Mouse (Mus musculus): Measurements from ENCODE around the gene Zdhhc7. TPM values are rescaled to one million over a fixed set of nuclear protein-coding genes. Genes with fewer than 3 reads are reported as not detected.

Gene Zdhhc7
- polyA plus RNA-seq, 1 experiment from 2014 or later, result 24.4 TPM

- no peaks in the 10 kb centered on the region for H3K4me1 ChIP-seq (replicated peaks; ENCODE audit: control insufficient read depth, insufficient read depth)
- H3K4me3 ChIP-seq (ENCODE audit: low read depth, low read length), result no peak overlapping the region
- 53% methylated on average over 3 of the region's 3 CpGs for WGBS
- ATAC-seq (ENCODE audit: low FRiP score, low TSS enrichment) (no peak), DNase-seq (ENCODE audit: low spot score) (no peak)
- no peak overlapping the region for H3K4me2 ChIP-seq (replicated peaks; ENCODE audit: low read depth)
- H3K9ac ChIP-seq (ENCODE audit: low read length), result no peak overlapping the region
- no peaks in the 10 kb centered on the region for H3K27me3 ChIP-seq (ENCODE audit: control insufficient read depth, insufficient read depth, low read length)
- H3K9me3 ChIP-seq (ENCODE audit: control insufficient read depth, low read length), result no peaks in the 10 kb centered on the region
- H3K36me3 ChIP-seq (ENCODE audit: control insufficient read depth, insufficient read depth, low read length), result no peaks in the 10 kb centered on the region
- TF ChIP-seq EP300 (optimal IDR thresholded peaks at IDR 0.05), result no peak
- no peak for TF ChIP-seq CTCF (IDR thresholded peaks at IDR 0.05; ENCODE audit: low read depth)
- H3K27ac ChIP-seq (replicated peaks), result no peak overlapping the region
Observed at GRCm38 (mm10) chr8:120140769-120141168, 39.5 kb upstream of the Zdhhc7 start.

- ATAC-seq (ENCODE audit: low FRiP score, low TSS enrichment) (no peak), DNase-seq (ENCODE audit: low spot score) (no peak)
- Histone ChIP-seq H3K4me1 (replicated peaks; ENCODE audit: control insufficient read depth, insufficient read depth) (no peaks in the 10 kb centered on the region), H3K27ac (replicated peaks) (no peak overlapping the region), H3K9me3 (ENCODE audit: control insufficient read depth, low read length) (no peaks in the 10 kb centered on the region), H3K36me3 (ENCODE audit: control insufficient read depth, insufficient read depth, low read length) (no peaks in the 10 kb centered on the region), H3K27me3 (ENCODE audit: control insufficient read depth, insufficient read depth, low read length) (no peaks in the 10 kb centered on the region), H3K9ac (ENCODE audit: low read length) (no peak overlapping the region), H3K4me2 (replicated peaks; ENCODE audit: low read depth) (no peak overlapping the region), H3K4me3 (ENCODE audit: low read depth, low read length) (no peak overlapping the region)
- 88% methylated on average over 2 of the region's 2 CpGs for WGBS
- TF ChIP-seq CTCF (IDR thresholded peaks at IDR 0.05; ENCODE audit: low read depth) (no peak), EP300 (optimal IDR thresholded peaks at IDR 0.05) (no peak)
Observed at GRCm38 (mm10) chr8:120138958-120139357, 37.7 kb upstream of the Zdhhc7 start.

GRCm38 (mm10) chr8:120136618-120137017 is 35.3 kb upstream of the Zdhhc7 start:
- no peak for DNase-seq (ENCODE audit: low spot score)
- no peak overlapping the region for H3K9ac ChIP-seq (ENCODE audit: low read length)
- 56% methylated on average over 7 of the region's 7 CpGs for WGBS

GRCm38 (mm10) chr8:120135687-120136086 is 34.4 kb upstream of the Zdhhc7 start:
- H3K9ac ChIP-seq (ENCODE audit: low read length), result no peak overlapping the region
- H3K4me3 ChIP-seq (ENCODE audit: low read depth, low read length), result no peak overlapping the region
- H3K27ac ChIP-seq (replicated peaks), result no peak overlapping the region
- ATAC-seq (ENCODE audit: low FRiP score, low TSS enrichment) (no peak), DNase-seq (ENCODE audit: low spot score) (no peak)
- H3K9me3 ChIP-seq (ENCODE audit: control insufficient read depth, low read length), result no peaks in the 10 kb centered on the region
- no peaks in the 10 kb centered on the region for H3K36me3 ChIP-seq (ENCODE audit: control insufficient read depth, insufficient read depth, low read length)
- no peak overlapping the region for H3K4me2 ChIP-seq (replicated peaks; ENCODE audit: low read depth)
- 86% methylated on average over 7 of the region's 7 CpGs for WGBS
- TF ChIP-seq EP300 (optimal IDR thresholded peaks at IDR 0.05), result no peak
- no peak for TF ChIP-seq CTCF (IDR thresholded peaks at IDR 0.05; ENCODE audit: low read depth)
- no peaks in the 10 kb centered on the region for H3K27me3 ChIP-seq (ENCODE audit: control insufficient read depth, insufficient read depth, low read length)
- no peaks in the 10 kb centered on the region for H3K4me1 ChIP-seq (replicated peaks; ENCODE audit: control insufficient read depth, insufficient read depth)

More at GRCm38 (mm10) chr8:120136618-120137017, 35.3 kb upstream of the Zdhhc7 start:
- H3K27ac ChIP-seq (replicated peaks), result no peak overlapping the region
- H3K27me3 ChIP-seq (ENCODE audit: control insufficient read depth, insufficient read depth, low read length), result no peaks in the 10 kb centered on the region
- TF ChIP-seq CTCF (IDR thresholded peaks at IDR 0.05; ENCODE audit: low read depth) (peak; percentile 30), EP300 (optimal IDR thresholded peaks at IDR 0.05) (no peak)
- H3K9me3 ChIP-seq (ENCODE audit: control insufficient read depth, low read length), result no peaks in the 10 kb centered on the region
- no peak for ATAC-seq (ENCODE audit: low FRiP score, low TSS enrichment)
- no peaks in the 10 kb centered on the region for H3K36me3 ChIP-seq (ENCODE audit: control insufficient read depth, insufficient read depth, low read length)
- no peak overlapping the region for H3K4me3 ChIP-seq (ENCODE audit: low read depth, low read length)
- H3K4me1 ChIP-seq (replicated peaks; ENCODE audit: control insufficient read depth, insufficient read depth), result no peaks in the 10 kb centered on the region
- no peak overlapping the region for H3K4me2 ChIP-seq (replicated peaks; ENCODE audit: low read depth)

- no peak overlapping the region for H3K4me2 ChIP-seq (replicated peaks; ENCODE audit: low read depth)
- ATAC-seq (ENCODE audit: low FRiP score, low TSS enrichment), result no peak
- H3K27me3 ChIP-seq (ENCODE audit: control insufficient read depth, insufficient read depth, low read length), result no peaks in the 10 kb centered on the region
- no peak overlapping the region for H3K9ac ChIP-seq (ENCODE audit: low read length)
- H3K9me3 ChIP-seq (ENCODE audit: control insufficient read depth, low read length), result no peaks in the 10 kb centered on the region
- no peak for DNase-seq (ENCODE audit: low spot score)
- WGBS, result 77% methylated on average over 7 of the region's 7 CpGs
- no peak for TF ChIP-seq EP300 (optimal IDR thresholded peaks at IDR 0.05)
- H3K4me3 ChIP-seq (ENCODE audit: low read depth, low read length), result no peak overlapping the region
- H3K27ac ChIP-seq (replicated peaks), result no peak overlapping the region
- no peaks in the 10 kb centered on the region for H3K36me3 ChIP-seq (ENCODE audit: control insufficient read depth, insufficient read depth, low read length)
- no peaks in the 10 kb centered on the region for H3K4me1 ChIP-seq (replicated peaks; ENCODE audit: control insufficient read depth, insufficient read depth)
Observed at GRCm38 (mm10) chr8:120133169-120133568, 31.9 kb upstream of the Zdhhc7 start.

GRCm38 (mm10) chr8:120131158-120131557 is 29.9 kb upstream of the Zdhhc7 start:
- DNase-seq (ENCODE audit: low spot score) (no peak), ATAC-seq (ENCODE audit: low FRiP score, low TSS enrichment) (no peak)
- H3K9ac ChIP-seq (ENCODE audit: low read length), result no peak overlapping the region
- no peaks in the 10 kb centered on the region for H3K36me3 ChIP-seq (ENCODE audit: control insufficient read depth, insufficient read depth, low read length)
- no peaks in the 10 kb centered on the region for H3K9me3 ChIP-seq (ENCODE audit: control insufficient read depth, low read length)
- no peak overlapping the region for H3K27ac ChIP-seq (replicated peaks)
- H3K27me3 ChIP-seq (ENCODE audit: control insufficient read depth, insufficient read depth, low read length), result no peaks in the 10 kb centered on the region
- WGBS, result 82% methylated on average over 8 of the region's 8 CpGs
- peaks cover 2% of the 10 kb centered on the region; the same call in 1 of the 2 replicates for H3K4me1 ChIP-seq (replicated peaks; ENCODE audit: control insufficient read depth, insufficient read depth)
- H3K4me2 ChIP-seq (replicated peaks; ENCODE audit: low read depth), result no peak overlapping the region
- H3K4me3 ChIP-seq (ENCODE audit: low read depth, low read length), result no peak overlapping the region
- TF ChIP-seq EP300 (optimal IDR thresholded peaks at IDR 0.05) (no peak), CTCF (IDR thresholded peaks at IDR 0.05; ENCODE audit: low read depth) (no peak)
